Mouse (Mus musculus) MEL (cell line): ENCODE measurements around the gene Zscan22. TPM values are rescaled to one million over a fixed set of nuclear protein-coding genes. Genes with fewer than 3 reads are reported as not detected.

Experiments
- DNase-seq: peaks from one replicate; pipeline ENCODE4 v3.0.0; 2011; ENCODE audit warnings: low read depth, low spot score
- H3K27ac ChIP-seq: 2 replicates; pipeline ENCODE4 v1.5.1; 2012; ENCODE audit warnings: low read depth, mild to moderate bottlenecking, control low read depth, low read length, moderate library complexity; ENCODE audit not compliant: control insufficient read depth
- H3K27me3 ChIP-seq, 2 experiments: fragments of 150-350 bp in 1 of 2; sonication (generic) in 1 of 2; 2 replicates each; pipeline ENCODE4 v1.6.1; 2012; ENCODE audit warnings: low read length in 2 of 2, mild to moderate bottlenecking in 2 of 2, improper control_type of control experiment in 1 of 2, moderate library complexity in 1 of 2; ENCODE audit not compliant: insufficient read depth in 2 of 2, control insufficient read depth in 1 of 2
- H3K36me3 ChIP-seq, 2 experiments: 2 replicates each; pipeline ENCODE4 v1.6.1; 2012 to 2014; ENCODE audit warnings: low read length in 2 of 2, improper control_type of control experiment in 1 of 2, inconsistent platforms in 1 of 2, mild to moderate bottlenecking in 1 of 2; ENCODE audit not compliant: insufficient read depth in 2 of 2, control insufficient read depth in 1 of 2
- H3K4me1 ChIP-seq, 2 experiments: fragments of 150-350 bp in 1 of 2; sonication (generic) in 1 of 2; 2 replicates each; pipeline ENCODE4 v1.6.1; 2012; ENCODE audit warnings: low read length in 2 of 2, improper control_type of control experiment in 1 of 2, mild to moderate bottlenecking in 1 of 2; ENCODE audit not compliant: insufficient read depth in 2 of 2, control insufficient read depth in 1 of 2
- H3K4me3 ChIP-seq, 2 experiments: fragments of 150-350 bp in 1 of 2; sonication (generic) in 1 of 2; 2 replicates each; pipeline ENCODE4 v1.5.1; 2012; ENCODE audit warnings: low read depth in 2 of 2, low read length in 2 of 2, mild to moderate bottlenecking in 2 of 2, moderate library complexity in 2 of 2, control low read depth in 1 of 2, improper control_type of control experiment in 1 of 2; ENCODE audit not compliant: control insufficient read depth in 1 of 2, insufficient read depth in 1 of 2
- H3K79me2 ChIP-seq: 2 replicates; pipeline ENCODE4 v1.6.1; 2012; ENCODE audit warnings: mild to moderate bottlenecking, low read length, moderate library complexity; ENCODE audit not compliant: control insufficient read depth, poor library complexity, insufficient read depth
- H3K9ac ChIP-seq: 2 replicates; pipeline ENCODE4 v1.6.1; 2012; ENCODE audit warnings: low read depth, mild to moderate bottlenecking, control low read depth, low read length, moderate library complexity; ENCODE audit not compliant: control insufficient read depth, poor library complexity, severe bottlenecking
- H3K9me3 ChIP-seq: fragments of 150-350 bp; sonication (generic); replicated peaks from 2 replicates; pipeline ENCODE4 v1.6.1; 2012; ENCODE audit warnings: mild to moderate bottlenecking, low read length, improper control_type of control experiment, moderate library complexity; ENCODE audit not compliant: insufficient read depth
- BHLHE40 ChIP-seq: IDR thresholded peaks from 2 replicates; pipeline ENCODE4 v1.6.1; 2012; ENCODE audit warnings: low read depth, mild to moderate bottlenecking, inconsistent platforms, low read length, improper control_type of control experiment, borderline replicate concordance
- CTCF ChIP-seq, 3 experiments: IDR thresholded peaks in 2 of 3; conservative IDR thresholded peaks in 1 of 3; 2 replicates each; pipeline ENCODE4 v1.5.1; 2011 to 2012; ENCODE audit warnings: low read length in 3 of 3, low read depth in 2 of 3, mild to moderate bottlenecking in 2 of 3, improper control_type of control experiment in 1 of 3, inconsistent platforms in 1 of 3, mixed read lengths in 1 of 3, moderate library complexity in 1 of 3; ENCODE audit not compliant: control insufficient read depth in 1 of 3, insufficient read depth in 1 of 3, poor library complexity in 1 of 3, severe bottlenecking in 1 of 3
- E2F4 ChIP-seq: IDR thresholded peaks from 2 replicates; pipeline ENCODE4 v1.6.1; 2011; ENCODE audit warnings: low read depth, low read length, improper control_type of control experiment, borderline replicate concordance
- ELF1 ChIP-seq: IDR thresholded peaks from 2 replicates; pipeline ENCODE4 v1.6.1; 2014; ENCODE audit warnings: low read depth, mild to moderate bottlenecking, inconsistent platforms, low read length, improper control_type of control experiment, moderate library complexity
- GABPA ChIP-seq: IDR thresholded peaks from 2 replicates; pipeline ENCODE4 v1.6.1; 2012; ENCODE audit warnings: low read depth, mild to moderate bottlenecking, inconsistent platforms, low read length, improper control_type of control experiment, moderate library complexity
- GATA1 ChIP-seq: IDR thresholded peaks from 2 replicates; pipeline ENCODE4 v1.6.1; 2011; ENCODE audit warnings: low read depth, low read length, improper control_type of control experiment
- HCFC1 ChIP-seq: IDR thresholded peaks from 2 replicates; pipeline ENCODE4 v1.6.1; 2012; ENCODE audit warnings: low read depth, mild to moderate bottlenecking, inconsistent platforms, low read length, improper control_type of control experiment, moderate library complexity
- JUND ChIP-seq: IDR thresholded peaks from 2 replicates; pipeline ENCODE4 v1.6.1; 2011; ENCODE audit warnings: low read depth, mild to moderate bottlenecking, improper control_type of control experiment, low read length
- KAT2A ChIP-seq: conservative IDR thresholded peaks from 2 replicates; pipeline ENCODE4 v1.6.1; 2012; ENCODE audit warnings: low read depth, low read length, improper control_type of control experiment, inconsistent platforms
- MAFK ChIP-seq: IDR thresholded peaks from 2 replicates; pipeline ENCODE4 v1.6.1; 2011; ENCODE audit warnings: low read depth, mild to moderate bottlenecking, low read length, improper control_type of control experiment, borderline replicate concordance
- MAX ChIP-seq: IDR thresholded peaks from 2 replicates; pipeline ENCODE4 v1.6.1; 2011; ENCODE audit warnings: low read length, improper control_type of control experiment
- MAZ ChIP-seq: IDR thresholded peaks from 2 replicates; pipeline ENCODE4 v1.6.1; 2012; ENCODE audit warnings: low read depth, mild to moderate bottlenecking, inconsistent platforms, low read length, improper control_type of control experiment
- MEF2A ChIP-seq: IDR thresholded peaks from 2 replicates; pipeline ENCODE4 v1.6.1; 2014; ENCODE audit warnings: low read depth, mild to moderate bottlenecking, inconsistent platforms, low read length, improper control_type of control experiment; ENCODE audit not compliant: poor library complexity, insufficient replicate concordance, severe bottlenecking; ENCODE audit errors: extremely low read depth
- MXI1 ChIP-seq: IDR thresholded peaks from 2 replicates; pipeline ENCODE4 v1.6.1; 2011; ENCODE audit warnings: mild to moderate bottlenecking, low read depth, low read length, improper control_type of control experiment
- MYB ChIP-seq: IDR thresholded peaks from 2 replicates; pipeline ENCODE4 v1.6.1; 2011; ENCODE audit warnings: mild to moderate bottlenecking, low read depth, low read length, improper control_type of control experiment
- MYC ChIP-seq: IDR thresholded peaks from 2 replicates; pipeline ENCODE4 v1.6.1; 2011; ENCODE audit warnings: low read depth, mild to moderate bottlenecking, low read length, improper control_type of control experiment, moderate library complexity
- POLR2A ChIP-seq, 2 experiments: IDR thresholded peaks; 2 replicates each; pipeline ENCODE4 v1.6.1; 2011 to 2012; ENCODE audit warnings: low read length in 2 of 2, mild to moderate bottlenecking in 2 of 2, control low read depth in 1 of 2, improper control_type of control experiment in 1 of 2, low read depth in 1 of 2, moderate library complexity in 1 of 2; ENCODE audit not compliant: control insufficient read depth in 1 of 2, insufficient read depth in 1 of 2, poor library complexity in 1 of 2
- POLR2AphosphoS2 ChIP-seq: IDR thresholded peaks from 2 replicates; pipeline ENCODE4 v1.6.1; 2011; ENCODE audit warnings: low read length, improper control_type of control experiment
- POLR2AphosphoS5 ChIP-seq: IDR thresholded peaks from 2 replicates; pipeline ENCODE4 v1.6.1; 2012; ENCODE audit warnings: low read depth, borderline replicate concordance, mild to moderate bottlenecking, inconsistent platforms, low read length, moderate library complexity, mixed read lengths
- RAD21 ChIP-seq: IDR thresholded peaks from 2 replicates; pipeline ENCODE4 v1.6.1; 2011; ENCODE audit warnings: mild to moderate bottlenecking, low read depth, low read length, improper control_type of control experiment
- RCOR1 ChIP-seq: IDR thresholded peaks from 2 replicates; pipeline ENCODE4 v1.6.1; 2012; ENCODE audit warnings: low read depth, mild to moderate bottlenecking, inconsistent platforms, low read length, improper control_type of control experiment
- SIN3A ChIP-seq: IDR thresholded peaks from 2 replicates; pipeline ENCODE4 v1.6.1; 2012; ENCODE audit warnings: low read length, improper control_type of control experiment, inconsistent platforms
- SMC3 ChIP-seq: IDR thresholded peaks from 2 replicates; pipeline ENCODE4 v1.6.1; 2011; ENCODE audit warnings: low read depth, low read length, improper control_type of control experiment
- TAL1 ChIP-seq: IDR thresholded peaks from 2 replicates; pipeline ENCODE4 v1.6.1; 2012; ENCODE audit warnings: mild to moderate bottlenecking, inconsistent platforms, low read length, moderate library complexity, mixed read lengths
- UBTF ChIP-seq: IDR thresholded peaks from 2 replicates; pipeline ENCODE4 v1.6.1; 2012; ENCODE audit warnings: low read depth, mild to moderate bottlenecking, inconsistent platforms, low read length, improper control_type of control experiment, moderate library complexity, borderline replicate concordance; ENCODE audit not compliant: insufficient read depth
- USF1 ChIP-seq: IDR thresholded peaks from 2 replicates; pipeline ENCODE4 v1.6.1; 2014; ENCODE audit warnings: low read depth, mild to moderate bottlenecking, inconsistent platforms, low read length, improper control_type of control experiment, moderate library complexity
- USF2 ChIP-seq, 2 experiments: IDR thresholded peaks; 2 replicates each; pipeline ENCODE4 v1.6.1; 2011 to 2012; ENCODE audit warnings: improper control_type of control experiment in 2 of 2, low read length in 2 of 2, borderline replicate concordance in 1 of 2, inconsistent platforms in 1 of 2, low read depth in 1 of 2, mild to moderate bottlenecking in 1 of 2; ENCODE audit not compliant: insufficient read depth in 1 of 2
- ZC3H11A ChIP-seq: IDR thresholded peaks from 2 replicates; pipeline ENCODE4 v1.6.1; 2012; ENCODE audit warnings: low read depth, mild to moderate bottlenecking, inconsistent platforms, low read length, improper control_type of control experiment
- ZKSCAN1 ChIP-seq: IDR thresholded peaks from 2 replicates; pipeline ENCODE4 v1.6.1; 2012; ENCODE audit warnings: low read depth, mild to moderate bottlenecking, inconsistent platforms, low read length, improper control_type of control experiment, moderate library complexity
- ZMIZ1 ChIP-seq: IDR thresholded peaks from 2 replicates; pipeline ENCODE4 v1.6.1; 2012; ENCODE audit warnings: low read depth, mild to moderate bottlenecking, inconsistent platforms, low read length, improper control_type of control experiment, moderate library complexity
- ZNF384 ChIP-seq: IDR thresholded peaks from 2 replicates; pipeline ENCODE4 v1.6.1; 2012; ENCODE audit warnings: low read depth, mild to moderate bottlenecking, inconsistent platforms, low read length, improper control_type of control experiment
- polyA plus RNA-seq, 2 experiments: library from polyadenylated mRNA; stranded (reverse) in 1 of 2; unstranded in 1 of 2; fragments of >175 nt in 1 of 2; fragments of >200 nt in 1 of 2; gene quantifications; 2 replicates each; pipeline versions ENCODE4 v1.2.1 to v1.2.4; 2012; ENCODE audit warnings: low replicate concordance in 2 of 2, low read depth in 1 of 2; ENCODE audit not compliant: insufficient read length in 2 of 2, insufficient read depth in 1 of 2, missing spikeins in 1 of 2
- total RNA-seq: library from RNA; depleted of rRNA; stranded (reverse); fragments of 300-350 nt; gene quantifications from 2 replicates; pipeline ENCODE4 v1.2.3, GENCODE M21; 2012

Gene Zscan22
- total and polyA plus RNA-seq, 3 experiments = 2.5 to 7.1 TPM; not detected in 1

GRCm38 (mm10) chr7:12940599-12940998 lies 43.0 kb downstream of the Zscan22 start:
- TF ChIP-seq ZMIZ1 (no peak), GABPA (no peak), ZKSCAN1 (no peak), GATA1 (no peak), USF2 (IDR thresholded peaks at IDR 0.05; ENCODE audit: borderline replicate concordance in 1 of 2, insufficient read depth in 1 of 2, low read depth in 1 of 2, low read length in 2 of 2) (no peak), CTCF (IDR thresholded peaks at IDR 0.05 in 2 of 3, conservative IDR thresholded peaks at IDR 0.05 in 1 of 3; ENCODE audit: control insufficient read depth in 1 of 3, insufficient read depth in 1 of 3, low read depth in 2 of 3, low read length in 3 of 3, poor library complexity in 1 of 3, severe bottlenecking in 1 of 3) (no peak), RAD21 (no peak), MEF2A (no peak), KAT2A (no peak), MYB (no peak), JUND (no peak)
- no peak overlapping the region for H3K27ac ChIP-seq
- no peaks in the 10 kb centered on the region for H3K9me3 ChIP-seq
- no peaks in the 10 kb centered on the region for H3K4me1 ChIP-seq
- H3K27me3 ChIP-seq = no peaks in the 10 kb centered on the region; a peak in 1 of 4 replicates
- H3K36me3 ChIP-seq = no peaks in the 10 kb centered on the region
- H3K9ac ChIP-seq = no peak overlapping the region
- no peaks in the 10 kb centered on the region for H3K79me2 ChIP-seq
- no peak overlapping the region for H3K4me3 ChIP-seq
- no peak for DNase-seq

- no peak overlapping the region for H3K4me3 ChIP-seq
- H3K79me2 ChIP-seq = no peaks in the 10 kb centered on the region
- H3K9ac ChIP-seq = no peak overlapping the region
- H3K9me3 ChIP-seq = no peaks in the 10 kb centered on the region
- no peak overlapping the region for H3K27ac ChIP-seq
- H3K4me1 ChIP-seq = peaks cover 0 to 2% of the 10 kb centered on the region in 2 experiments; a peak in 1 of 4 replicates
- no peaks in the 10 kb centered on the region; a peak in 1 of 4 replicates for H3K27me3 ChIP-seq
- H3K36me3 ChIP-seq = no peaks in the 10 kb centered on the region
- peak; percentile 74 for DNase-seq
- TF ChIP-seq ZNF384 = peak; percentile 18; the same call in 1 of the 2 replicates
- TF ChIP-seq SIN3A = no peak
- TF ChIP-seq ZC3H11A = no peak; the same call in 1 of the 2 replicates
- TF ChIP-seq POLR2AphosphoS2 = no peak
- TF ChIP-seq JUND = no peak
- no peak for TF ChIP-seq GABPA
- TF ChIP-seq MAZ = no peak
- no peak for TF ChIP-seq POLR2A (IDR thresholded peaks at IDR 0.05; ENCODE audit: control insufficient read depth in 1 of 2, insufficient read depth in 1 of 2, low read depth in 1 of 2, low read length in 2 of 2, poor library complexity in 1 of 2)
- TF ChIP-seq MYB = no peak
- no peak for TF ChIP-seq E2F4
- no peak for TF ChIP-seq MYC
- TF ChIP-seq USF1 = no peak
- no peak for TF ChIP-seq ELF1
- TF ChIP-seq MAX = no peak
- TF ChIP-seq ZKSCAN1 = no peak
- no peak for TF ChIP-seq POLR2AphosphoS5
- TF ChIP-seq MEF2A = no peak
- TF ChIP-seq SMC3 = peak; percentile 64
- TF ChIP-seq RAD21 = peak; percentile 45
- TF ChIP-seq MAFK = no peak
- no peak for TF ChIP-seq TAL1
- TF ChIP-seq HCFC1 = 0 out of 2 replicates have a peak, but pooled peaks have one; percentile 28
- no peak for TF ChIP-seq MXI1
- TF ChIP-seq BHLHE40 = no peak
- no peak for TF ChIP-seq RCOR1
- no peak for TF ChIP-seq UBTF
These were observed 45.9 kb downstream of the Zscan22 start for GRCm38 (mm10) chr7:12943488-12943887.
